Mouse (Mus musculus) MEL (cell line): ENCODE data around the gene Mcf2l. TPM values are rescaled to one million over a fixed set of nuclear protein-coding genes. Genes with fewer than 3 reads are reported as not detected.

Source experiments
- DNase-seq: peaks from one replicate; pipeline ENCODE4 v3.0.0; 2011; ENCODE audit warnings: low read depth, low spot score
- H3K27ac ChIP-seq: 2 replicates; pipeline ENCODE4 v1.5.1; 2012; ENCODE audit warnings: low read depth, mild to moderate bottlenecking, control low read depth, low read length, moderate library complexity; ENCODE audit not compliant: control insufficient read depth
- H3K27me3 ChIP-seq, 2 experiments: fragments of 150-350 bp in 1 of 2; sonication (generic) in 1 of 2; 2 replicates each; pipeline ENCODE4 v1.6.1; 2012; ENCODE audit warnings: low read length in 2 of 2, mild to moderate bottlenecking in 2 of 2, improper control_type of control experiment in 1 of 2, moderate library complexity in 1 of 2; ENCODE audit not compliant: insufficient read depth in 2 of 2, control insufficient read depth in 1 of 2
- H3K36me3 ChIP-seq, 2 experiments: 2 replicates each; pipeline ENCODE4 v1.6.1; 2012 to 2014; ENCODE audit warnings: low read length in 2 of 2, improper control_type of control experiment in 1 of 2, inconsistent platforms in 1 of 2, mild to moderate bottlenecking in 1 of 2; ENCODE audit not compliant: insufficient read depth in 2 of 2, control insufficient read depth in 1 of 2
- H3K4me1 ChIP-seq, 2 experiments: fragments of 150-350 bp in 1 of 2; sonication (generic) in 1 of 2; 2 replicates each; pipeline ENCODE4 v1.6.1; 2012; ENCODE audit warnings: low read length in 2 of 2, improper control_type of control experiment in 1 of 2, mild to moderate bottlenecking in 1 of 2; ENCODE audit not compliant: insufficient read depth in 2 of 2, control insufficient read depth in 1 of 2
- H3K4me3 ChIP-seq, 2 experiments: fragments of 150-350 bp in 1 of 2; sonication (generic) in 1 of 2; 2 replicates each; pipeline ENCODE4 v1.5.1; 2012; ENCODE audit warnings: low read depth in 2 of 2, low read length in 2 of 2, mild to moderate bottlenecking in 2 of 2, moderate library complexity in 2 of 2, control low read depth in 1 of 2, improper control_type of control experiment in 1 of 2; ENCODE audit not compliant: control insufficient read depth in 1 of 2, insufficient read depth in 1 of 2
- H3K79me2 ChIP-seq: 2 replicates; pipeline ENCODE4 v1.6.1; 2012; ENCODE audit warnings: mild to moderate bottlenecking, low read length, moderate library complexity; ENCODE audit not compliant: control insufficient read depth, poor library complexity, insufficient read depth
- H3K9ac ChIP-seq: 2 replicates; pipeline ENCODE4 v1.6.1; 2012; ENCODE audit warnings: low read depth, mild to moderate bottlenecking, control low read depth, low read length, moderate library complexity; ENCODE audit not compliant: control insufficient read depth, poor library complexity, severe bottlenecking
- H3K9me3 ChIP-seq: fragments of 150-350 bp; sonication (generic); replicated peaks from 2 replicates; pipeline ENCODE4 v1.6.1; 2012; ENCODE audit warnings: mild to moderate bottlenecking, low read length, improper control_type of control experiment, moderate library complexity; ENCODE audit not compliant: insufficient read depth
- CHD1 ChIP-seq: IDR thresholded peaks from 2 replicates; pipeline ENCODE4 v1.6.1; 2012; ENCODE audit warnings: low read depth, mild to moderate bottlenecking, inconsistent platforms, low read length, improper control_type of control experiment
- E2F4 ChIP-seq: IDR thresholded peaks from 2 replicates; pipeline ENCODE4 v1.6.1; 2011; ENCODE audit warnings: low read depth, low read length, improper control_type of control experiment, borderline replicate concordance
- ETS1 ChIP-seq: IDR thresholded peaks from 2 replicates; pipeline ENCODE4 v1.6.1; 2012; ENCODE audit warnings: low read depth, mild to moderate bottlenecking, inconsistent platforms, low read length, improper control_type of control experiment, moderate library complexity
- GATA1 ChIP-seq: IDR thresholded peaks from 2 replicates; pipeline ENCODE4 v1.6.1; 2011; ENCODE audit warnings: low read depth, low read length, improper control_type of control experiment
- MAFK ChIP-seq: IDR thresholded peaks from 2 replicates; pipeline ENCODE4 v1.6.1; 2011; ENCODE audit warnings: low read depth, mild to moderate bottlenecking, low read length, improper control_type of control experiment, borderline replicate concordance
- MXI1 ChIP-seq: IDR thresholded peaks from 2 replicates; pipeline ENCODE4 v1.6.1; 2011; ENCODE audit warnings: mild to moderate bottlenecking, low read depth, low read length, improper control_type of control experiment
- MYB ChIP-seq: IDR thresholded peaks from 2 replicates; pipeline ENCODE4 v1.6.1; 2011; ENCODE audit warnings: mild to moderate bottlenecking, low read depth, low read length, improper control_type of control experiment
- MYC ChIP-seq: IDR thresholded peaks from 2 replicates; pipeline ENCODE4 v1.6.1; 2011; ENCODE audit warnings: low read depth, mild to moderate bottlenecking, low read length, improper control_type of control experiment, moderate library complexity
- NRF1 ChIP-seq: IDR thresholded peaks from 2 replicates; pipeline ENCODE4 v1.6.1; 2014; ENCODE audit warnings: low read depth, mild to moderate bottlenecking, inconsistent platforms, low read length, improper control_type of control experiment, moderate library complexity; ENCODE audit not compliant: poor library complexity, insufficient read depth, severe bottlenecking
- POLR2A ChIP-seq, 2 experiments: IDR thresholded peaks; 2 replicates each; pipeline ENCODE4 v1.6.1; 2011 to 2012; ENCODE audit warnings: low read length in 2 of 2, mild to moderate bottlenecking in 2 of 2, control low read depth in 1 of 2, improper control_type of control experiment in 1 of 2, low read depth in 1 of 2, moderate library complexity in 1 of 2; ENCODE audit not compliant: control insufficient read depth in 1 of 2, insufficient read depth in 1 of 2, poor library complexity in 1 of 2
- POLR2AphosphoS2 ChIP-seq: IDR thresholded peaks from 2 replicates; pipeline ENCODE4 v1.6.1; 2011; ENCODE audit warnings: low read length, improper control_type of control experiment
- RCOR1 ChIP-seq: IDR thresholded peaks from 2 replicates; pipeline ENCODE4 v1.6.1; 2012; ENCODE audit warnings: low read depth, mild to moderate bottlenecking, inconsistent platforms, low read length, improper control_type of control experiment
- UBTF ChIP-seq: IDR thresholded peaks from 2 replicates; pipeline ENCODE4 v1.6.1; 2012; ENCODE audit warnings: low read depth, mild to moderate bottlenecking, inconsistent platforms, low read length, improper control_type of control experiment, moderate library complexity, borderline replicate concordance; ENCODE audit not compliant: insufficient read depth
- ZMIZ1 ChIP-seq: IDR thresholded peaks from 2 replicates; pipeline ENCODE4 v1.6.1; 2012; ENCODE audit warnings: low read depth, mild to moderate bottlenecking, inconsistent platforms, low read length, improper control_type of control experiment, moderate library complexity
- ZNF384 ChIP-seq: IDR thresholded peaks from 2 replicates; pipeline ENCODE4 v1.6.1; 2012; ENCODE audit warnings: low read depth, mild to moderate bottlenecking, inconsistent platforms, low read length, improper control_type of control experiment
- polyA plus RNA-seq, 2 experiments: library from polyadenylated mRNA; stranded (reverse) in 1 of 2; unstranded in 1 of 2; fragments of >175 nt in 1 of 2; fragments of >200 nt in 1 of 2; gene quantifications; 2 replicates each; pipeline versions ENCODE4 v1.2.1 to v1.2.4; 2012; ENCODE audit warnings: low replicate concordance in 2 of 2, low read depth in 1 of 2; ENCODE audit not compliant: insufficient read length in 2 of 2, insufficient read depth in 1 of 2, missing spikeins in 1 of 2
- total RNA-seq: library from RNA; depleted of rRNA; stranded (reverse); fragments of 300-350 nt; gene quantifications from 2 replicates; pipeline ENCODE4 v1.2.3, GENCODE M21; 2012; rRNA removed

Gene Mcf2l
- total and polyA plus RNA-seq, 3 experiments = 1.2 to 3.6 TPM; not detected in 1

- H3K27ac ChIP-seq = no peak overlapping the region
- DNase-seq = no peak
- no peak for TF ChIP-seq RCOR1
- TF ChIP-seq MXI1 = no peak
- no peak for TF ChIP-seq ZMIZ1
- no peak for TF ChIP-seq MYB
- TF ChIP-seq UBTF = no peak
- TF ChIP-seq NRF1 = no peak
- TF ChIP-seq CHD1 = no peak
- TF ChIP-seq MYC = no peak
- no peak for TF ChIP-seq ZNF384
- TF ChIP-seq POLR2A (IDR thresholded peaks at IDR 0.05; ENCODE audit: control insufficient read depth in 1 of 2, insufficient read depth in 1 of 2, low read depth in 1 of 2, low read length in 2 of 2, poor library complexity in 1 of 2) = no peak
- TF ChIP-seq E2F4 = no peak
- no peak for TF ChIP-seq MAFK
- no peak for TF ChIP-seq POLR2AphosphoS2
- TF ChIP-seq GATA1 = no peak
- no peak for TF ChIP-seq ETS1
- H3K4me1 ChIP-seq = no peaks in the 10 kb centered on the region
- no peaks in the 10 kb centered on the region for H3K36me3 ChIP-seq
- H3K9me3 ChIP-seq = no peaks in the 10 kb centered on the region
- H3K4me3 ChIP-seq = no peak overlapping the region
- H3K9ac ChIP-seq = no peak overlapping the region
- peaks cover 0 to 2% of the 10 kb centered on the region in 2 experiments; a peak in 1 of 4 replicates for H3K27me3 ChIP-seq
- no peaks in the 10 kb centered on the region for H3K79me2 ChIP-seq
Observed at GRCm38 (mm10) chr8:13063112-13063511, 189.5 kb downstream of the Mcf2l start.

Other genes with a start within 250 kb of the Mcf2l start
- gene Tubgcp3, start 201.6 kb upstream of the Mcf2l start, total RNA-seq = 39.2 and 43.6 TPM in 2 replicates
- gene Tubgcp3, start 201.6 kb upstream of the Mcf2l start, polyA plus RNA-seq = 10 to 100 TPM; 60.2 to 87.7 TPM
- 20.4 and 20.9 TPM in 2 replicates for gene Atp11a, start 116.8 kb upstream of the Mcf2l start, total RNA-seq
- 10 to 100 TPM in 1 of 2 experiments, not detected in 1; 39.7 TPM for gene Atp11a, start 116.8 kb upstream of the Mcf2l start, polyA plus RNA-seq
- gene F7, start 152.2 kb downstream of the Mcf2l start, total RNA-seq = not detected in 2 replicates
- not detected for gene F7, start 152.2 kb downstream of the Mcf2l start, polyA plus RNA-seq
- gene F10, start 163.5 kb downstream of the Mcf2l start, total RNA-seq = 0.04 TPM in 1 of 2 replicates, not detected in the other
- gene F10, start 163.5 kb downstream of the Mcf2l start, polyA plus RNA-seq = under 1 TPM in 1 of 2 experiments, not detected in 1; 0.03 TPM
- 0.10 and 0.12 TPM in 2 replicates for gene Proz, start 187.1 kb downstream of the Mcf2l start, total RNA-seq
- gene Proz, start 187.1 kb downstream of the Mcf2l start, polyA plus RNA-seq = under 1 TPM in 1 of 2 experiments, not detected in 1; 0.54 TPM
- 45.1 and 50.1 TPM in 2 replicates for gene Pcid2, start 231.7 kb downstream of the Mcf2l start, total RNA-seq
- 10 to 100 TPM; 68.1 to 90.6 TPM for gene Pcid2, start 231.7 kb downstream of the Mcf2l start, polyA plus RNA-seq
- gene Cul4a, start 231.8 kb downstream of the Mcf2l start, total RNA-seq = 62.3 and 81.4 TPM in 2 replicates
- gene Cul4a, start 231.8 kb downstream of the Mcf2l start, polyA plus RNA-seq = 100 to 1,000 TPM in 1 of 2 experiments, 10 to 100 TPM in 1; 56.2 to 131 TPM